Mouse (Mus musculus): ENCODE data around the gene Mamdc4. TPM values are rescaled to one million over a fixed set of nuclear protein-coding genes. Genes with fewer than 3 reads are reported as not detected.
A peak's percentile ranks its signal among the peaks of the same experiment; 100 is the strongest.
"Not testable (repeated sequence)": the region's sequence is repeated elsewhere in the genome, so short reads cannot be mapped to it uniquely, and the experiment has no call there.

Gene Mamdc4
- polyA plus RNA-seq, 1 experiment from 2014 or later = 3.2 TPM

GRCm38 (mm10) chr2:25558774-25559173 lies 15.9 kb downstream of the Mamdc4 start:
- 76% methylated on average over 6 of the region's 6 CpGs for WGBS (ENCODE audit: insufficient replicate concordance)
- no peak overlapping the region for H3K27ac ChIP-seq (ENCODE audit: low read depth, low read length)
- H3K36me3 ChIP-seq (ENCODE audit: control insufficient read depth, insufficient read depth, low read length) = peaks cover 32% of the 10 kb centered on the region
- H3K4me2 ChIP-seq = peak overlapping the region; percentile 84
- no peak for ATAC-seq (replicated peaks; ENCODE audit: insufficient number of reproducible peaks, low FRiP score, low TSS enrichment)
- peak overlapping the region; percentile 97 for H3K4me3 ChIP-seq (ENCODE audit: low read depth, low read length)
- H3K9ac ChIP-seq (ENCODE audit: low read depth, low read length) = peak overlapping the region; percentile 93
- peaks cover 8% of the 10 kb centered on the region for H3K4me1 ChIP-seq (ENCODE audit: control insufficient read depth, insufficient read depth, low read length)
- no peaks in the 10 kb centered on the region for H3K9me3 ChIP-seq (replicated peaks; ENCODE audit: control insufficient read depth, low read length)
- H3K27me3 ChIP-seq (ENCODE audit: control insufficient read depth, insufficient read depth, low read length) = no peaks in the 10 kb centered on the region

GRCm38 (mm10) chr2:25557964-25558360 lies 16.7 kb downstream of the Mamdc4 start:
- Histone ChIP-seq H3K9me3 (replicated peaks; ENCODE audit: control insufficient read depth, low read length) (no peaks in the 10 kb centered on the region), H3K9ac (ENCODE audit: low read depth, low read length) (peak overlapping the region; percentile 93), H3K36me3 (ENCODE audit: control insufficient read depth, insufficient read depth, low read length) (peaks cover 26% of the 10 kb centered on the region), H3K4me2 (peak overlapping the region; percentile 84), H3K27me3 (ENCODE audit: control insufficient read depth, insufficient read depth, low read length) (no peaks in the 10 kb centered on the region), H3K27ac (ENCODE audit: low read depth, low read length) (peak overlapping the region; percentile 76), H3K4me1 (ENCODE audit: control insufficient read depth, insufficient read depth, low read length) (peaks cover 8% of the 10 kb centered on the region), H3K4me3 (ENCODE audit: low read depth, low read length) (peak overlapping the region; percentile 97)
- under 1% methylated on average over 24 of the region's 24 CpGs for WGBS (ENCODE audit: insufficient replicate concordance)
- no peak; the same call in 1 of the 2 replicates for ATAC-seq (replicated peaks; ENCODE audit: insufficient number of reproducible peaks, low FRiP score, low TSS enrichment)

GRCm38 (mm10) chr2:25557221-25557963 lies 17.3 kb downstream of the Mamdc4 start, which contains the start of gene Edf1:
TSS of gene Edf1 (plus strand) at chr2:25557847.
- WGBS (ENCODE audit: insufficient replicate concordance) = under 1% methylated on average over 61 of the region's 61 CpGs
- peak within 1 kb of the TSS; percentile 76 for H3K27ac ChIP-seq (ENCODE audit: low read depth, low read length)

GRCm38 (mm10) chr2:25556296-25556695 lies 18.3 kb downstream of the Mamdc4 start:
- H3K9me3 ChIP-seq (replicated peaks; ENCODE audit: control insufficient read depth, low read length) = no peaks in the 10 kb centered on the region

More at GRCm38 (mm10) chr2:25557221-25557963, 17.3 kb downstream of the Mamdc4 start, which contains the start of gene Edf1:
- H3K9me3 ChIP-seq (replicated peaks; ENCODE audit: control insufficient read depth, low read length) = no peaks in the 10 kb centered on the region
- H3K4me1 ChIP-seq (ENCODE audit: control insufficient read depth, insufficient read depth, low read length) = peaks cover 8% of the 10 kb centered on the region
- H3K4me3 ChIP-seq (ENCODE audit: low read depth, low read length) = peak within 1 kb of the TSS; percentile 97
- ATAC-seq (replicated peaks; ENCODE audit: insufficient number of reproducible peaks, low FRiP score, low TSS enrichment) = peak; percentile 96
- peaks cover 21% of the 10 kb centered on the region for H3K36me3 ChIP-seq (ENCODE audit: control insufficient read depth, insufficient read depth, low read length)
- peak within 1 kb of the TSS; percentile 84 for H3K4me2 ChIP-seq
- peak within 1 kb of the TSS; percentile 93 for H3K9ac ChIP-seq (ENCODE audit: low read depth, low read length)
- no peaks in the 10 kb centered on the region for H3K27me3 ChIP-seq (ENCODE audit: control insufficient read depth, insufficient read depth, low read length)

GRCm38 (mm10) chr2:25555479-25555878 lies 19.2 kb downstream of the Mamdc4 start:
- not testable (repeated sequence) for H3K9ac ChIP-seq (ENCODE audit: low read depth, low read length); H3K36me3 ChIP-seq (ENCODE audit: control insufficient read depth, insufficient read depth, low read length)
- 51% methylated on average over 2 of the region's 2 CpGs for WGBS (ENCODE audit: insufficient replicate concordance)

More at GRCm38 (mm10) chr2:25556296-25556695, 18.3 kb downstream of the Mamdc4 start:
- Histone ChIP-seq H3K9ac (ENCODE audit: low read depth, low read length) (no peak overlapping the region), H3K4me3 (ENCODE audit: low read depth, low read length) (no peak overlapping the region), H3K27me3 (ENCODE audit: control insufficient read depth, insufficient read depth, low read length) (no peaks in the 10 kb centered on the region), H3K27ac (ENCODE audit: low read depth, low read length) (no peak overlapping the region), H3K36me3 (ENCODE audit: control insufficient read depth, insufficient read depth, low read length) (peaks cover 12% of the 10 kb centered on the region), H3K4me1 (ENCODE audit: control insufficient read depth, insufficient read depth, low read length) (peaks cover 8% of the 10 kb centered on the region), H3K4me2 (no peak overlapping the region)
- 42% methylated on average over 1 of the region's 1 CpGs for WGBS (ENCODE audit: insufficient replicate concordance)
- ATAC-seq (replicated peaks; ENCODE audit: insufficient number of reproducible peaks, low FRiP score, low TSS enrichment) = no peak

GRCm38 (mm10) chr2:25553171-25553786 lies 21.4 kb downstream of the Mamdc4 start:
- not testable (repeated sequence) for H3K27me3 ChIP-seq (ENCODE audit: control insufficient read depth, insufficient read depth, low read length); H3K4me3 ChIP-seq (ENCODE audit: low read depth, low read length); H3K9ac ChIP-seq (ENCODE audit: low read depth, low read length); H3K4me2 ChIP-seq; H3K27ac ChIP-seq (ENCODE audit: low read depth, low read length); H3K9me3 ChIP-seq (replicated peaks; ENCODE audit: control insufficient read depth, low read length); H3K4me1 ChIP-seq (ENCODE audit: control insufficient read depth, insufficient read depth, low read length); ATAC-seq (replicated peaks; ENCODE audit: insufficient number of reproducible peaks, low FRiP score, low TSS enrichment); H3K36me3 ChIP-seq (ENCODE audit: control insufficient read depth, insufficient read depth, low read length)
- WGBS (ENCODE audit: insufficient replicate concordance) = 80% methylated on average over 4 of the region's 4 CpGs

More at GRCm38 (mm10) chr2:25555479-25555878, 19.2 kb downstream of the Mamdc4 start:
- not testable (repeated sequence) for H3K27ac ChIP-seq (ENCODE audit: low read depth, low read length); H3K4me1 ChIP-seq (ENCODE audit: control insufficient read depth, insufficient read depth, low read length); H3K27me3 ChIP-seq (ENCODE audit: control insufficient read depth, insufficient read depth, low read length); H3K9me3 ChIP-seq (replicated peaks; ENCODE audit: control insufficient read depth, low read length); ATAC-seq (replicated peaks; ENCODE audit: insufficient number of reproducible peaks, low FRiP score, low TSS enrichment); H3K4me2 ChIP-seq; H3K4me3 ChIP-seq (ENCODE audit: low read depth, low read length)

GRCm38 (mm10) chr2:25551186-25551585 lies 23.5 kb downstream of the Mamdc4 start:
- ATAC-seq (replicated peaks; ENCODE audit: insufficient number of reproducible peaks, low FRiP score, low TSS enrichment) = no peak
- no peaks in the 10 kb centered on the region for H3K27me3 ChIP-seq (ENCODE audit: control insufficient read depth, insufficient read depth, low read length)
- no peak overlapping the region for H3K9ac ChIP-seq (ENCODE audit: low read depth, low read length)
- WGBS (ENCODE audit: insufficient replicate concordance) = 30% methylated on average over 5 of the region's 5 CpGs
- no peaks in the 10 kb centered on the region for H3K36me3 ChIP-seq (ENCODE audit: control insufficient read depth, insufficient read depth, low read length)
- H3K4me1 ChIP-seq (ENCODE audit: control insufficient read depth, insufficient read depth, low read length) = no peaks in the 10 kb centered on the region
- H3K9me3 ChIP-seq (replicated peaks; ENCODE audit: control insufficient read depth, low read length) = no peaks in the 10 kb centered on the region
- H3K4me3 ChIP-seq (ENCODE audit: low read depth, low read length) = no peak overlapping the region
- no peak overlapping the region for H3K27ac ChIP-seq (ENCODE audit: low read depth, low read length)
- H3K4me2 ChIP-seq = no peak overlapping the region

- no peaks in the 10 kb centered on the region for H3K9me3 ChIP-seq (replicated peaks; ENCODE audit: control insufficient read depth, low read length)
- whole genome bisulfite sequencing (ENCODE audit: insufficient replicate concordance) = 64% methylated on average over 9 of the region's 9 CpGs
- H3K27me3 ChIP-seq (ENCODE audit: control insufficient read depth, insufficient read depth, low read length) = no peaks in the 10 kb centered on the region
- H3K27ac ChIP-seq (ENCODE audit: low read depth, low read length) = no peak overlapping the region
- H3K36me3 ChIP-seq (ENCODE audit: control insufficient read depth, insufficient read depth, low read length) = no peaks in the 10 kb centered on the region
- no peak overlapping the region for H3K9ac ChIP-seq (ENCODE audit: low read depth, low read length)
- H3K4me2 ChIP-seq = no peak overlapping the region
- peaks cover 6% of the 10 kb centered on the region; the same call in 1 of the 2 replicates for H3K4me1 ChIP-seq (ENCODE audit: control insufficient read depth, insufficient read depth, low read length)
- H3K4me3 ChIP-seq (ENCODE audit: low read depth, low read length) = no peak overlapping the region
- no peak for ATAC-seq (replicated peaks; ENCODE audit: insufficient number of reproducible peaks, low FRiP score, low TSS enrichment)
These were observed 25.3 kb downstream of the Mamdc4 start for GRCm38 (mm10) chr2:25549021-25549991.
